Mouse (Mus musculus) hindbrain, embryonic 14.5 days (tissue): ENCODE measurements around the gene Atp6v1e1. TPM values are rescaled to one million over a fixed set of nuclear protein-coding genes. Genes with fewer than 3 reads are reported as not detected.

ENCODE experiments used
- ATAC-seq: fragments of 200-750 bp; cut with Nextera tagmentation; 2 replicates; pipeline ENCODE4 v1.8.0; 2017; ENCODE audit warnings: moderate number of reproducible peaks, mild to moderate bottlenecking, moderate TSS enrichment, moderate library complexity; ENCODE audit not compliant: low FRiP score
- DNase-seq: peaks from one replicate; pipeline ENCODE4 v3.0.0-alpha.2; 2015; ENCODE audit warnings: low spot score
- H3K27ac ChIP-seq: fragments of 300-500 bp; sonication (generic); 2 replicates; pipeline ENCODE4 v1.5.1; 2014; ENCODE audit warnings: mild to moderate bottlenecking, moderate library complexity
- H3K27me3 ChIP-seq: fragments of 300-500 bp; sonication (generic); 2 replicates; pipeline ENCODE4 v1.6.1; 2014; ENCODE audit warnings: mild to moderate bottlenecking, low read length, mixed read lengths; ENCODE audit not compliant: control insufficient read depth, insufficient read depth
- H3K36me3 ChIP-seq: fragments of 300-500 bp; sonication (generic); replicated peaks from 2 replicates; pipeline ENCODE4 v1.6.1; 2014; ENCODE audit not compliant: control insufficient read depth, insufficient read depth
- H3K4me1 ChIP-seq: fragments of 300-500 bp; sonication (generic); replicated peaks from 2 replicates; pipeline ENCODE4 v1.6.1; 2014; ENCODE audit warnings: antibody characterized with exemption, low read length, mixed read lengths; ENCODE audit not compliant: control insufficient read depth, insufficient read depth
- H3K4me2 ChIP-seq: fragments of 300-500 bp; sonication (generic); replicated peaks from 2 replicates; pipeline ENCODE4 v1.6.1; 2014; ENCODE audit warnings: mild to moderate bottlenecking, moderate library complexity
- H3K4me3 ChIP-seq: fragments of 300-500 bp; sonication (generic); replicated peaks from 2 replicates; pipeline ENCODE4 v1.5.1; 2014; ENCODE audit warnings: mild to moderate bottlenecking, low read length
- H3K9ac ChIP-seq: fragments of 300-500 bp; sonication (generic); 2 replicates; pipeline ENCODE4 v1.6.1; 2014
- H3K9me3 ChIP-seq: fragments of 300-500 bp; sonication (generic); 2 replicates; pipeline ENCODE4 v1.6.1; 2016; ENCODE audit warnings: low read length; ENCODE audit not compliant: control insufficient read depth
- WGBS: fragments of 180-500 bp; shearing (Covaris S2); extraction: QIAGEN DNeasy Blood & Tissue Kit; methylation state at CpG from one replicate; pipeline ENCODE4 v1.1.7; 2014; 5-methylcytosine and 5-hydroxymethylcytosine counted together
- microRNA-seq: library from miRNA; unstranded; fragments of <30 nt; microRNA quantifications from one replicate; pipeline ENCODE4, GENCODE M21; 2016
- polyA plus RNA-seq: library from polyadenylated mRNA; unstranded; fragments of >200 nt; fragmentation: Nextera tagmentation; extraction: Ambion mirVana; gene quantifications from 2 replicates; pipeline ENCODE4 v1.2.1, GENCODE M21; 2014

The Atp6v1e1 gene
- polyA plus RNA-seq, 1 experiment from 2014 or later: 297 TPM

GRCm38 (mm10) chr6:120761151-120761550, 61.4 kb downstream of the Atp6v1e1 start:
- Histone ChIP-seq H3K9ac (no peak overlapping the region), H3K4me3 (no peak overlapping the region), H3K36me3 (peaks cover 60% of the 10 kb centered on the region), H3K4me2 (no peak overlapping the region), H3K27ac (no peak overlapping the region), H3K27me3 (no peaks in the 10 kb centered on the region), H3K4me1 (no peaks in the 10 kb centered on the region), H3K9me3 (no peaks in the 10 kb centered on the region)
- DNase-seq (no peak), ATAC-seq (no peak)
- 95% methylated on average over 2 of the region's 2 CpGs for WGBS

- H3K9ac ChIP-seq: no peak overlapping the region
- no peak overlapping the region for H3K4me2 ChIP-seq
- H3K4me3 ChIP-seq: no peak overlapping the region
- no peak overlapping the region for H3K27ac ChIP-seq
- peaks cover 8% of the 10 kb centered on the region for H3K36me3 ChIP-seq
- no peaks in the 10 kb centered on the region for H3K9me3 ChIP-seq
- H3K4me1 ChIP-seq: no peaks in the 10 kb centered on the region
- no peak for DNase-seq
- WGBS: 99% methylated on average over 2 of the region's 2 CpGs
- H3K27me3 ChIP-seq: no peaks in the 10 kb centered on the region
- no peak for ATAC-seq
Observed at GRCm38 (mm10) chr6:120746416-120746815, 76.2 kb downstream of the Atp6v1e1 start.

Small RNA genes within 50 kb of the gene (microRNA-seq; reads per million reads assigned to microRNA genes)
- gene Gm25193: not detected

Other genes starting within 250 kb of the Atp6v1e1 start
- 3.7 and 4.7 TPM in 2 replicates for gene Cecr2, start 156.4 kb downstream of the Atp6v1e1 start, polyA plus RNA-seq
- 17.8 and 22.1 TPM in 2 replicates for gene Slc25a18, start 49.2 kb downstream of the Atp6v1e1 start, polyA plus RNA-seq
- gene Bcl2l13, start 13.4 kb upstream of the Atp6v1e1 start, polyA plus RNA-seq: 28.2 and 28.7 TPM in 2 replicates
- gene Bid, start 94.1 kb upstream of the Atp6v1e1 start, polyA plus RNA-seq: 40.2 and 44.1 TPM in 2 replicates